Mouse (Mus musculus): ENCODE results near the gene Nr0b2. TPM values are rescaled to one million over a fixed set of nuclear protein-coding genes. Genes with fewer than 3 reads are reported as not detected.
A peak's percentile ranks its signal among the peaks of the same experiment; 100 is the strongest.

Gene Nr0b2
- total and polyA plus RNA-seq, 3 experiments = 39.9 to 251 (median 65.5) TPM

GRCm38 (mm10) chr4:133561622-133562021, 8.4 kb downstream of the Nr0b2 start:
- DNase-seq = no peak

- peak; percentile 93 for DNase-seq
Measured at GRCm38 (mm10) chr4:133563123-133563571, 10.0 kb downstream of the Nr0b2 start.

DNA sequence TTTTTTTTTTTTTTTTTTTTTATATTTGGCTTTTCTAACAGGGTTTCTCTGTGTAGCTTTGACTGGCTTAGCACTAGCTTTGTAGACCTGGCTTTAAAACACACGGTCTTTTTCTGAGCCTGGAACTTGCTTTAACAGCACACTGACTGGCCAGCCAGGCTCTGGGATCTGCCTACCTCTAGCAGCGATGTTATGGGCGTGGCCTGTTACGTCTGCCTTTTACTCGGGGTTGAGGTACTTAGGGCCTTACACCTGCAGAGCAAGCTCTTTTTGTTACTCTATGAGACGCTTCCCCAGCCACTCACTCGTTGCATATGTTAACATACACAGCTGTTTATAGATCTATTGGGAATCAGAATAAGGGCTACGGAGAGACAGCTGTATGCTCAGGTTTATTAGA, 14.1 kb downstream of the Nr0b2 start:
- no peak for DNase-seq

DNA sequence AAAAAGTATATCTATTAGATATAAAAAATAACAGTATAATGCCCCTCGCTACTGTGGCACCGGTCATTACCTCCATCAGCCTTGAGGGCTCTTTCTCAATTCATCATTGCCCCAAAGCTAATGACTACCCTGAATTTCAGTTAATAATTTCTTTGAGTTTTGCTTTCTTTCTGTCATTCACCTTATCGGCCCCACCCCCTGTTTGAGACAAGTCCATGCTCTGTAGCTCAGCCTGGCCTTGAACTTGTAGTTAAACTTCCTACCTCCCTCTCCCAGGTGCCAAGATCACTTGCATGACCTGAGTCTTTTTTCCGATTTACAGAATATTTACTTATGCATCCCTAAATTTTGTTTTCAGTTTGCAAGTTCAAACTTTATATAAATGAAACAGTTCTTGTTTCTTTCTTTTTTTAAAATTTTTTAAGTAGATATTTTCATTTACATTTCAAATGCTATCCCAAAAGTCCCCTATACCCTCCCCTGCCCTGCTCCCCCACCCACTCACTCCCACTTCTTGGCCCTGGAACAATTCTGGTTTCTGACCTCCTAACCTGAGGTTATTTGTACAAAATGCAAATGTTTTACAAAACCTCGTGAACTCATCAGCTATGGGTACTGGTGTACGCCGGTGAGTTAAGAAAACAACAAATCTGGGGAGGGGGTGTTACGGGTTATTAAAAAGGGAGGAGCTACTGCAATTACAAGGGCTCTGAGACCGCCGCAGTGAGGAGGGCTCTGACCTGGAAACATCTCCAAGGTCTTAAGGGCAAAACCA, 16.3 kb downstream of the Nr0b2 start:
- no peak for DNase-seq

DNA sequence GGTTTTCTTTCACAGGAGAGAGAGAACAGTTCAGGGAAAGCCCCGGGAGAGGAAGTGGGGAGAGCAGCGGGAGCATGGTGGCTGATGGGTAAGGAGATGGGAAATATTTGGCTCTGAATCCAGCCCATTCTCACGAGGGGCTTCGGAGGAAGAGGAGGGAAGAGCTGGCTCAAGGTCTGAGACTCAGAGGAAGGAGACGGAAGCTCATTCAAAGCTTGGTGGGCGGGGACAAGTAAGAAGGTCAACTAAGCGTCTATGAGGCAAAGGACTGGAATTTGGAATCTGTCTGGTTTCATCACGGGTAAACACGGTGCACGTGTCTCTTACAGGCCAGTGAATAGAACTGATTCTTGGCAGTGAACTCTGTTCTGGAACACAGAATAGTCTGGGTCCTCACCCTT, 16.9 kb downstream of the Nr0b2 start:
- peak; percentile 82 for DNase-seq

- peak; percentile 93 for DNase-seq
Measured at GRCm38 (mm10) chr4:133574070-133574842, 21.1 kb downstream of the Nr0b2 start, which contains the start of gene Gpatch3. TSS of gene Gpatch3 (plus strand) at chr4:133574745.

- no peak for DNase-seq
Measured at GRCm38 (mm10) chr4:133574843-133575202, 21.6 kb downstream of the Nr0b2 start.

DNA sequence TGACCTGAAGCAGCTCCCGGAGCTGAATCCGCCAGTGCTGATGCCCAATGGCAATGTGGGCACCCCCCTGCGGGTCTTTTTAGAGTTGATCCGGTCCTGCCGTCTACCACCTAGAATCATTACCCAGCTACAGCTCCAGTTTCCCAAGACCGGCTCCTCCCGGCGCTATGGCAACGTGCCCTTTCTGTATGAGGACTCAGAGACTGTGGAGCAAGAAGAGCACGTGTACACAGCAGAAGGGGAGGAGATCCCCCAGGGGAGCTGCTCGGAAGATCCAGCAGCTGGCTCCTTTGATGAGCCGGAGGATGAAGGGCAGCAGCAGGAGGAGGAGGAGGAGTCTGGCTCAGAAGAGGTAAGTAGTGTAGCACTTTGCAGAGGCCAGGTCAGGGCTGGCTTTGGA, 24.8 kb downstream of the Nr0b2 start:
- DNase-seq = no peak

- peak; percentile 30 for DNase-seq
Measured at GRCm38 (mm10) chr4:133583690-133584058, 30.5 kb downstream of the Nr0b2 start.

- DNase-seq = peak; percentile 88
Measured at GRCm38 (mm10) chr4:133584059-133584951, 31.1 kb downstream of the Nr0b2 start, which contains the start of gene Gpn2. TSS of gene Gpn2 (plus strand) at chr4:133584362.

DNA sequence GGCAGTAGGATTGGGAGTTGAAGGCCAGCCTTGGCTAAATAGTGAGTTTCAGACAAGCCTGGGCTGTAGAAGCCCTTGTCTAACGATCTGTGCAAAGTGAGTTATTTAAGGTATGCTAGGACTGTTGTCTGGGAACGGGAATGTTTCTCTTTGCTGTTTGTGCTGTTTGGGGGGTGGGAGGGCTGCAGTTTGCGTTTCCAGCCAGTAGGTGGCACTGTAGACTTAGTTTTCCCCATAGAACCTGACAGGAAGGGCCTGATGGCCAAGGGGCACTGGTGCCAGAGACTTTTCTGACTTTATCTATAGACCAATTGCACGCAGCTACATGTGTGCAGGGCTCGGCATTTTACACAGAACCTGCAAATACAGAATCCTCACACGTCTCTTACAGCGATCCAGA, 39.4 kb downstream of the Nr0b2 start:
- DNase-seq = peak; percentile 71

- DNase-seq = no peak
Measured at GRCm38 (mm10) chr4:133595538-133595937, 42.4 kb downstream of the Nr0b2 start.

DNA sequence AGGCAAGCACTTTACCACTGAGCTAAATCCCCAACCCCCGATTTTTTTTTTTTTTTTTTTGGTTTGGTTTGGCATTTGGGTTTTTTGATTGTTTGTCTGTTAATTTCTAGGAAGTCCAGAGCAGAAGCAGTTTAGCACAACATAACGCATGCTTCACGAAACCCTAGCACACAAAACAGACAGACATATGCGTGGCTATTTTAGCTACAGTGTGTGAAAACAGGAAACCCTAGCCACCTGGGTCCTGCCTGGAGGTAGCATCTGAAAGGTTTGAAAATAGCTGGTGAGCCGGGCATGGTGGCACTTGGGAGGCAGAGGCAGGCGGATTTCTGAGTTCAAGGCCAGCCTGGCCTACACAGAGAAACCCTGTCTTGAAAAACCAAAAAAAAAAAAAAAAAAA, 42.9 kb downstream of the Nr0b2 start:
- no peak for DNase-seq

- DNase-seq = no peak
Measured at GRCm38 (mm10) chr4:133598616-133599015, 45.4 kb downstream of the Nr0b2 start.

DNA sequence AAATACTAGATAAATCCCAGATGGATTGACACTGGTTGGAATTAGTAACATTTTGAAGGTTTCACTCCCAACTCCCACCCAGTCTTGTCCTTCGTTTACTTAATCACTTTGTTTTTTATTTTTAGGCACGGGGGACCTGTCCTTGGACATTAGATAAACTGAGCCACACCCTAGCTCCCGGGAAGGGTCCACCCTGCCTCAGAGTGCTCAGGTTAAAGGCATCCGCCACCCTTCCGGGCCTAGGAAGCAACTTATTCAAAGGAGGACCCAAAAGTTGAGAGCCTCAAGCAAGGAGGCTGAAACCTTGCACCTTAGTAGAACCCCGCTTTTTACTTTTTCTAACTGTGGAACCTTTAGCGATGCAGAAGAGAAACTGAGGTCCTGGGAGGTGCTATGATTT, 45.9 kb downstream of the Nr0b2 start:
- DNase-seq = no peak

GRCm38 (mm10) chr4:133599571-133600073, 46.4 kb downstream of the Nr0b2 start:
- DNase-seq = peak; percentile 96

DNA sequence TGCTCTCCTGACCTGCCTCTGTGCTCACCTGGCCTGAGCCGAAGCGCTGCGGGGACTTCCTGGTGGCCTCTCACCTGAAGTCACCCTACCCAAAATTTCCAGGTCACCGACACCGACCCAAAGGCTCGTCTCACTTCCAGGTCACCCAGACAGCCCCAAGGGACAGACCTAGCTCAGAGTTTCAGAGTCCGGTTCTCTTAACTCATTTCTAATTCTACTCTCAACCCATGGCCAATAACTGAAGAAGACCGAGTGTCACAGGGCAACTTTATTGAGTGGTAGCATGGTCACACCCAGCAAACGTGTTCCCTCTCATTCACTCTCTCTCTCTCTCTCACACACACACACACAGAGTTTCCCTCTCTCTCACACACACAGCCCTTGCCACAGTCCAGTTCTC, 47.1 kb downstream of the Nr0b2 start:
- DNase-seq = no peak

DNA sequence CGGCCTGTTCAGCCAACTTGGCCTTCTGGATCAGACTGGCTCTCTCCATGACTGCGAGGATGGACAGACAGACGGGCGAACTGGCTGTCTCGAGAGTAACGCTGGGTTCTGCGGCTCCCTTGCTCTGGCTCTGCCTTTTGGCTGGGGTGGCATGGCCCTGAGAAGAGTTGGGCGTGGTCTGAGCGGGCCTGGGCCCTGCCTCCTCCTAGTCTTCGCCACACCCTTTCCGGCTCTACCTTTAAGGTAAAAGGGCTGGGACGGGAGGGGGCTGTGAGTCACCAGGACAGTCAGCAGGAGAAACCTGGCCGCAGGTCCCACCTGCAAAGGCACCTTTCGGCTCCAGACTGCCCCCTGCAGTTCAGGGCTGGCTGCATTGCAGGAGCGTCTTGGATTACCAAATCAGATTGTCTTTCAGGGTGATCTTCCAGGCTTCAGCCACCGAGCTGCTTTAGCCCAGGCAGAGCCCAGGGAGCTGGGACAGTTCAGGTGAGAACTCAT, 48.6 kb downstream of the Nr0b2 start, which contains the start of gene Sfn:
Gene Sfn, minus strand, starts transcription at position 448 of the 498 bp plus-strand sequence.
- DNase-seq = peak; percentile 35

GRCm38 (mm10) chr4:133603056-133603455, 49.9 kb downstream of the Nr0b2 start:
- DNase-seq = no peak

- no peak for DNase-seq
Measured at GRCm38 (mm10) chr4:133604175-133604574, 51.0 kb downstream of the Nr0b2 start.

GRCm38 (mm10) chr4:133604856-133605255, 51.7 kb downstream of the Nr0b2 start:
- DNase-seq = no peak

GRCm38 (mm10) chr4:133605330-133605729, 52.2 kb downstream of the Nr0b2 start:
- no peak for DNase-seq
